Mouse (Mus musculus): Measurements from ENCODE around the gene Dusp10. TPM values are rescaled to one million over a fixed set of nuclear protein-coding genes. Genes with fewer than 3 reads are reported as not detected.
A peak's percentile ranks its signal among the peaks of the same experiment; 100 is the strongest.

Gene Dusp10
- polyA plus RNA-seq, 1 experiment from 2014 or later = 7.0 TPM

GRCm38 (mm10) chr1:184043391-184043790 is 30.3 kb downstream of the Dusp10 start:
- Histone ChIP-seq H3K9ac (no peak overlapping the region), H3K36me3 (ENCODE audit: insufficient read depth) (0 out of 2 replicates have a peak, but pooled peaks cover 2% of the 10 kb centered on the region), H3K27ac (ENCODE audit: low read depth) (no peak overlapping the region), H3K4me3 (ENCODE audit: low read depth, low read length) (no peak overlapping the region), H3K9me3 (ENCODE audit: low read depth, low read length) (no peaks in the 10 kb centered on the region), H3K4me1 (ENCODE audit: insufficient read depth) (no peaks in the 10 kb centered on the region), H3K27me3 (ENCODE audit: insufficient read depth, low read length) (no peaks in the 10 kb centered on the region), H3K4me2 (no peak overlapping the region)
- TF ChIP-seq CTCF (IDR thresholded peaks at IDR 0.05; ENCODE audit: low read depth) = no peak
- DNase-seq (no peak), ATAC-seq (ENCODE audit: insufficient read depth) (no peak)
- 82% methylated on average over 6 of the region's 6 CpGs for WGBS

- Histone ChIP-seq H3K27me3 (ENCODE audit: insufficient read depth, low read length) (no peaks in the 10 kb centered on the region), H3K9me3 (ENCODE audit: low read depth, low read length) (no peaks in the 10 kb centered on the region), H3K4me2 (no peak overlapping the region), H3K36me3 (ENCODE audit: insufficient read depth) (no peaks in the 10 kb centered on the region), H3K4me3 (ENCODE audit: low read depth, low read length) (no peak overlapping the region), H3K4me1 (ENCODE audit: insufficient read depth) (no peaks in the 10 kb centered on the region), H3K9ac (no peak overlapping the region), H3K27ac (ENCODE audit: low read depth) (no peak overlapping the region)
- no peak for TF ChIP-seq CTCF (IDR thresholded peaks at IDR 0.05; ENCODE audit: low read depth)
- 45% methylated on average over 6 of the region's 6 CpGs for WGBS
- ATAC-seq (ENCODE audit: insufficient read depth) (no peak), DNase-seq (no peak)
Measured at GRCm38 (mm10) chr1:184046070-184046677, 33.1 kb downstream of the Dusp10 start.

GRCm38 (mm10) chr1:184047818-184048217 is 34.7 kb downstream of the Dusp10 start:
- peaks cover 12% of the 10 kb centered on the region for H3K4me1 ChIP-seq (ENCODE audit: insufficient read depth)
- DNase-seq (no peak), ATAC-seq (ENCODE audit: insufficient read depth) (no peak)
- H3K36me3 ChIP-seq (ENCODE audit: insufficient read depth) = no peaks in the 10 kb centered on the region
- H3K4me3 ChIP-seq (ENCODE audit: low read depth, low read length) = no peak overlapping the region
- H3K9ac ChIP-seq = no peak overlapping the region
- 70% methylated on average over 9 of the region's 9 CpGs for WGBS
- no peak for TF ChIP-seq CTCF (IDR thresholded peaks at IDR 0.05; ENCODE audit: low read depth)
- H3K4me2 ChIP-seq = no peak overlapping the region
- H3K27ac ChIP-seq (ENCODE audit: low read depth) = no peak overlapping the region
- H3K27me3 ChIP-seq (ENCODE audit: insufficient read depth, low read length) = no peaks in the 10 kb centered on the region
- H3K9me3 ChIP-seq (ENCODE audit: low read depth, low read length) = no peaks in the 10 kb centered on the region

GRCm38 (mm10) chr1:184048675-184049418 is 35.7 kb downstream of the Dusp10 start:
- H3K4me3 ChIP-seq (ENCODE audit: low read depth, low read length) = no peak overlapping the region
- H3K27me3 ChIP-seq (ENCODE audit: insufficient read depth, low read length) = no peaks in the 10 kb centered on the region
- H3K36me3 ChIP-seq (ENCODE audit: insufficient read depth) = no peaks in the 10 kb centered on the region
- DNase-seq (no peak), ATAC-seq (ENCODE audit: insufficient read depth) (no peak)
- H3K4me1 ChIP-seq (ENCODE audit: insufficient read depth) = peaks cover 12% of the 10 kb centered on the region
- no peak overlapping the region for H3K4me2 ChIP-seq
- no peak overlapping the region for H3K27ac ChIP-seq (ENCODE audit: low read depth)
- H3K9me3 ChIP-seq (ENCODE audit: low read depth, low read length) = no peaks in the 10 kb centered on the region
- WGBS = 53% methylated on average over 10 of the region's 10 CpGs
- H3K9ac ChIP-seq = no peak overlapping the region
- no peak for TF ChIP-seq CTCF (IDR thresholded peaks at IDR 0.05; ENCODE audit: low read depth)

GRCm38 (mm10) chr1:184051286-184051685 is 38.2 kb downstream of the Dusp10 start:
- H3K36me3 ChIP-seq (ENCODE audit: insufficient read depth) = no peaks in the 10 kb centered on the region
- H3K4me2 ChIP-seq = no peak overlapping the region
- H3K27ac ChIP-seq (ENCODE audit: low read depth) = 0 out of 2 replicates have a peak overlapping the region, but pooled peaks have one; percentile 46
- no peaks in the 10 kb centered on the region for H3K27me3 ChIP-seq (ENCODE audit: insufficient read depth, low read length)
- WGBS = 35% methylated on average over 1 of the region's 1 CpGs
- DNase-seq (no peak), ATAC-seq (ENCODE audit: insufficient read depth) (no peak)
- no peaks in the 10 kb centered on the region for H3K9me3 ChIP-seq (ENCODE audit: low read depth, low read length)
- no peak overlapping the region for H3K4me3 ChIP-seq (ENCODE audit: low read depth, low read length)
- no peak for TF ChIP-seq CTCF (IDR thresholded peaks at IDR 0.05; ENCODE audit: low read depth)
- no peak overlapping the region for H3K9ac ChIP-seq
- peaks cover 12% of the 10 kb centered on the region for H3K4me1 ChIP-seq (ENCODE audit: insufficient read depth)

- Histone ChIP-seq H3K9ac (no peak overlapping the region), H3K27me3 (ENCODE audit: insufficient read depth, low read length) (no peaks in the 10 kb centered on the region), H3K4me3 (ENCODE audit: low read depth, low read length) (no peak overlapping the region), H3K9me3 (ENCODE audit: low read depth, low read length) (no peaks in the 10 kb centered on the region), H3K27ac (ENCODE audit: low read depth) (peak overlapping the region; percentile 46; the same call in 1 of the 2 replicates), H3K4me2 (no peak overlapping the region), H3K36me3 (ENCODE audit: insufficient read depth) (no peaks in the 10 kb centered on the region), H3K4me1 (ENCODE audit: insufficient read depth) (peaks cover 12% of the 10 kb centered on the region)
- peak; percentile 67 for DNase-seq
- ATAC-seq (ENCODE audit: insufficient read depth) = peak; percentile 60
- 5% methylated on average over 6 of the region's 6 CpGs for WGBS
- no peak for TF ChIP-seq CTCF (IDR thresholded peaks at IDR 0.05; ENCODE audit: low read depth)
Measured at GRCm38 (mm10) chr1:184051824-184052223, 38.7 kb downstream of the Dusp10 start.

GRCm38 (mm10) chr1:184052331-184052730 is 39.2 kb downstream of the Dusp10 start:
- H3K9ac ChIP-seq = no peak overlapping the region
- peak overlapping the region; percentile 46; the same call in 1 of the 2 replicates for H3K27ac ChIP-seq (ENCODE audit: low read depth)
- no peak for TF ChIP-seq CTCF (IDR thresholded peaks at IDR 0.05; ENCODE audit: low read depth)
- H3K4me2 ChIP-seq = no peak overlapping the region
- H3K36me3 ChIP-seq (ENCODE audit: insufficient read depth) = no peaks in the 10 kb centered on the region
- H3K4me3 ChIP-seq (ENCODE audit: low read depth, low read length) = no peak overlapping the region
- ATAC-seq (ENCODE audit: insufficient read depth) (no peak), DNase-seq (no peak)
- no peaks in the 10 kb centered on the region for H3K27me3 ChIP-seq (ENCODE audit: insufficient read depth, low read length)
- WGBS = 43% methylated on average over 4 of the region's 4 CpGs
- no peaks in the 10 kb centered on the region for H3K9me3 ChIP-seq (ENCODE audit: low read depth, low read length)
- peaks cover 12% of the 10 kb centered on the region for H3K4me1 ChIP-seq (ENCODE audit: insufficient read depth)
